Mouse (Mus musculus) left cerebral cortex, adult 11 months (tissue): ENCODE measurements around the gene Tshr.
"Not testable (repeated sequence)": the region's sequence is repeated elsewhere in the genome, so short reads cannot be mapped to it uniquely, and the experiment has no call there.

Source experiments
- DNase-seq: peaks from one replicate; pipeline ENCODE4 v3.0.0; 2022; ENCODE audit warnings: low spot score

Gene Tshr

DNA sequence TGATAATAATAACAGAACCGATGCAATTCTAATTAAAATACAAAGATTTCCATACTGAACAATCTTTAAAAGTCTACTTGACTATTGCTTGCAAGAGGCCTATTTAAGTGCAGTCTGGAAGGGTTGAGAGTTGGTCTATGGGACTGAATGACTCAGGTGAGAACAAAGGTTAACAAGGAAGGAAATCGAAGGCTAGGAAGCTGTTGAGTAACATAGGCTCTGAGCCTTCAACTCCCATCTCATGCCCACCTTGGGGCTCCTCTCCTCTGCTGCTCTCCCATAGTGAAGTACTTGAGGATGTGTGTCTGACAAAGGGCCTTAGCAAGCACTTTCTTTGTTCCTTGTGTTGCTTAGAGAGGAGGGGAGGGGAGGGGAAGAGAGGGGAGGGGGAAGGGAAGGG lies 116.1 kb downstream of the Tshr start:
- DNase-seq: no peak

DNA sequence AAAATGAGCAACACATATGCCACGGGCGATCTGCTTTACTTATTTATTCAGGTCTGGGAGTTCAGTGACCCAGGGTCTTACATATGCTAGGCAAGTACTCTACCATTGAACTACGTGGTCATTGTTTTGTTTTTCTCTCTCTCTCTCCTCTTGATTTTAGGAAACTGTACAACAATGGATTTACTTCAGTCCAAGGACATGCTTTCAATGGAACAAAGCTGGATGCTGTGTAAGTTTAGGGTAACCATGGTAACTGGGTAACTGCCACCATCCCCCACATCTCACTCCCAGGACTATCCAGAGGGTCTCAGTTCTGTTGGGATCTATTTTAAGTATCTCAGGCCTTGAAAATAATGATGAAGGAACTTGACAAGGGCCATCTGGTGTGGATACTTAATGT lies 127.4 kb downstream of the Tshr start:
- no peak for DNase-seq

DNA sequence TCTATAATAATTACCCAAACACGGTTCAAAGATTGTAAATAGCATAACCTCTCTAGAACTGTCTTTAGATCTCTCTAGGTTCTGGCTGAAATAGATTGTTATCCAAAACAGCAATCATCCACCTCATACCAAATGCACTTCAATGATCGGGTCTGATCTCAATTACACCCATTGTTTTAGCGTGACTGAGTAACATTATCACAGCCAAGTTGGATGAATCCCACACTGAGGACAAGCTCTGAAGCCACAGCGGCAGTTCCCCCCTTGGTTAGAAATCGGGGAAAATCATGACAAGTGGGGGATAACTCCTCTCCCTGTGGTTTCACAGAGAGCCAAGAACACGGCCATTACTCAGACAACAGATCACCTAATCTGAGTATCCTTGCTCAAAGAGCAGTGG lies 129.6 kb downstream of the Tshr start:
- no peak for DNase-seq

DNA sequence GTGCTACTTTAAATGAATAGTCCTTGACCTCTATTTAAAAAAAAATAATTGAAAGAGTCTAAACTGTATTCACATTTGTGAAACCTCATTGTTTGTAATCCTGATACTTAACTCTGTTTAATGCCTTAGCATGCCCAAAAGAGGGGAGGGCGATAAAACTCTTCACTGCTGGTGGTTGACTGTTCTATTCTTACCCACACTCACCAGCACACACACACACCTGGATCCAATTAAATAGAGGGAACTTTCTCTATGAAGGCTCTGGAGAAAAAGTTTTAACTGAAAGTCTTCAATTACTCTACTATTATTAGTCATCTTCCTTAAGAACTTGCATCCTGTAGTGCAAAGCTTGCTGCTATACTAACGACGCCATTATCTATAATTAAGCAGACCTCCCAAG lies 133.4 kb downstream of the Tshr start:
- DNase-seq: no peak

DNA sequence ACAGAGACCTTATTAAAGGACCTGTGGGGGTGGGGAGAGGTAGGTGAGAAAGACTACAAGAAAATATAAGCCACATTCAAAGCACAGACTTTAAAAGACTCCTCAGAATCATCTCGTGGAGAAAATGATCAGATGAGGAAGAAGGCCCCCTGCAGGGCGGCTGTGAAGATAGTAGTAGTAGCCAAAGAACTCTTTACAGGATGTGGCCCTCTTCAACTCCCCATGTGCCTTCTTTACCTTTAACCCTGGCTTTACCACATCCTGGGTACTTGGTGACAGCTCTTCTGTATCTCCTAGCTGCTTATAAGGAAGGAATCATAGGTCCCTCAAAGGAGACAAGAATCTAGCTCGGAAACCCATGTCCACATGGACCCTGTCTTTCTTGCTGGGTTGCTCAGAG lies 139.3 kb downstream of the Tshr start:
- DNase-seq: no peak

DNA sequence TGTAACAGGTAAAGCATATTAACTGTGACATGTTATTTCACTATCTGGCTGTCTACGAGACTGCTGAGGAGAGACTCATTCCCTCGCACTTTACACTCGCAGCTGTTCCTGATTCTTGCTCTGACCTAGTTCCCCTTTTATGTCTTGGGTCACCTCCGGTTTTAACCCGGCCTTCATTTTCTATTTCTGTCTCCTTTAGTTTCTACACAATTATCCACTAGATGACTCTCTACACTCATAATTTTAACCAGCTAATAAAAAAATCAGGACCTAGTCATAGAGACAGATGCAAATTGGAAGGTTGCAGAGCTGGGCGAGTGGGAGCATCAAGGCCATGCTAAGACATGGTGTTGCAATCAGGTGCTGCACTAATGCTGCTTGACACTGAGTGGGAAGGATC lies 150.2 kb downstream of the Tshr start:
- DNase-seq: no peak

DNA sequence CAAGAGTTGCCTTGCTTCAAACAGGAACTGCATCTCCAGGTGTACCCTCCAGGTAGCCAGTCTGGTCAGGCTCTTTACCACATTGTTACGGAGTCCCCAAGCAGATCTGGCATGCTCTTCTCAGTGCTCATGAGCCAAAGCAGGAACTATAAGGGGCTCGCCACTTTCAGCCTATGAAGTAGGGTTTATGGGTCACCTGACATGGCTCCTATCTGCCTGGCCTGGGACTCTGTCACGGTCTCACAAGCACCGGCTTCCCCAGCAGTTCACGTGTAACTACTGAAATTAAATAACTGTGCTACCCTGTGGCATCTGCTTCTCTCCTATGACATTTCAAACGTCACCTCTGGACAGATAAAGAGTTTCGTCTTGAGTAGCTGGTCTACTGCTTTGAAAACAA lies 155.8 kb downstream of the Tshr start:
- no peak for DNase-seq

DNA sequence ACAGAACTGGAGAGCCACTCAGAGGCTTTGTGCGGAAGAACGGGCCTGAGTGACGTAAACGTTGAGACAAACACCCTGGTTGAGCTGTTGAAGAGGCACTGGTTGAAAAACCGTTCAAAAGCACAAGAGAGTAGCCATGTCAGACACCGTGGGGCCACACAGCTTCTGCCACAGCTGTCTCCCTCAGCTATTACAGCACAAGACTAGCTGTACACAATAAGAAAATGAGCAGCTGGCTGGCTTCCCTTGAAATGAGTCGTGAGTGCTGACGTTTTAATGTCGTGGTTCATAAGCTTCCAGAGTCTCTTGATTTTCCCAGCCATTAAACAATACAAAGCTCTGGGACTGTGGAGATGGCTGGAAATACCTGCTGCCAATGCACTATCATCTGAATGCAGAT lies 165.1 kb downstream of the Tshr start:
- no peak for DNase-seq

DNA sequence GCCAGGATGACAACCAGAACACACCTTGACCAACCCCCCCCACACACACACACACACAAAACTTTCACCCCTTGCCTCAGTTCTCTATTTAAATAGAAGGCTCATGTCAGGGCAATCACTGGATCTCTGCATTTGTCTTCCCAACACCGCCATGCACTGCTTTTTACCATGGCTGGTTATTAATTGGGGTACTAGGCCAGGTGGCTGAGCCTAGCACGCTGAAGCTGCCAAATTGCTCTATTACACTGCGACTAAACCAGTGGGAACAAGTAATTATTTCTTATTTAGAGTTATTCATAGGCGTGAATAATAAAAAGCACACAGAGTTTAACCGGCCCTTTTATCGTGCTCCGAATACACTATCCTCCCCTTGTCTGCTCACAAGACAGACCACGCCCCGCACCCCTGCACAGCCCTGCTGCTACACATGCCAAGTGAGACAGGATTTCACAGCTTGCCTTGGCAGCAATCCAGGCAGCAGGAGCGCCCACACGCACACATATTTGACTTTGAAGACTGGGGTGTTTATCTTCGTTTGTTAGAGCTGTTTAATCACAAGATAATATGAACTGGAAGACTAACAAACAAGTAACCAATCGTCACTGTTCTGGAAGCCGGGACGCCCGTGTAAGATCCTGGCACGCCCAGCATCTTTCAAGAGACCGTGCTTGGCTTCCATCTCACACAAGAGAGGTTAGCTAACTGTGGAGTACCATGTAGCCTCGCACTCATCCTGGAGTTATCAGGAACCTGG lies 167.6 kb downstream of the Tshr start:
- DNase-seq: peak; percentile 39

DNA sequence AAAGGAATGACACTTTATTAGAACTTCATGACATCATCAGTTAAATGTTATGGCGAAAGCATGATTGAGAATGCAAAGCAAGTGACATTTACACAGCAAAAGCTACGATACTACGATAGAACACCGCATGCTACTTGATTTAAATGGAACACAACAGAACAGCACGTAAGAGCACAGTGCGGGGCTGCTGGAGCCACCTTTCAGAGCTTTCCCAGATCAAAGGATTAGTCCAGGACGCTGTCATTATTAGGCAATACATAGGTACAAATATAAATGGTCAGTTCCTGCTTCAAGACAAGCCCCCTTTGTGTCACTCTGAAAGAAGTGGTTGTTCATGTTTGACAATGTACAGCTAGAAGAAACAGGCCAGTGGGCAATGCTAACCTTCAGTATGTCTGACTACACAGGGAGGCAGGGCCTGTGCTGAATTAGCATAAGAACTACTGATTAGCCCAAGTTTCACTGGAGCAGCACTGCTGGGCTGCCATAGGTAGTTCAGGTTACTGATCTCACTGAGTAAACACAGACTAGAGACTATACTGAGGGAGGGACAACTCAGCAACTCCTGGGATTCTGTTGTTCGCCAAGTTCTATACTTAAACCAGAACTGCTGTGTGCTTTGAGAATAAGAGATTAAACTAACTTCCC lies 173.1 kb downstream of the Tshr start:
- not testable (repeated sequence) for DNase-seq

DNA sequence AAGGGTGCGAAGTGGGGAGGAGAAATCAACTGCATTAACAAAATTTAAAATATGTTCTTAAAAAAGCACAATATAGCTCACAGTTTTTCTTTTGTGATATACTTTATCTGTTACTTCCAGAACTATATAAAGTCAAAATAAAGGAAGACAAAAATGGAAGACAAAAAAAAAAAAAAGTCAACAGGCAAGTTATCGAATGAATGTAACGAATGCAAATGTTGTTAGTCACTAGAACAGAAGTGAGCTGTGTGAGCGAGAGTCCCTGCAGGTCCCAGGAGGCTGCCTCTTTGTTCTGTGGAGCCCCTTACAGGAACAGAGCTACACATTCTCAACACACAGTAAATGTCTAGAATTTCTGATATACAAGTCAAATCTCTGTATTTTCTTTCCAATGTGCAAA lies 173.8 kb downstream of the Tshr start:
- not testable (repeated sequence) for DNase-seq

DNA sequence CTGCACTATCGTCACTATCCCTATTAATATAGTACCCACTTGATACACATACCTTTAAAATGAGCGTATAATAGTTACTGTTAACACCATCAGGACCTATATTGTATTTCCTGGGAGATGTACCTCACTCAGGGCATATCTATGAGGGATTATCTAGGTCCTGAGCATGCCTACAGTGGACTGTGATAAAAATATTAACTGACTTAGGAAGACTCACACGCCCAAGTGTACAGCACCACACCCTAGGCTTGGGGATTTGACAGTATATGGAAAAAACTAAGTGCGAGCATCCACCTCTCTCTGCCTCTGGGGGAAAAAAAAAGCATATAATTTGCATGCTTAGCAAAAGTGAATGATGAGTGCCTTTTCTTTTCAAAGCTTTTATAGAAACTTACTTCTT lies 182.8 kb downstream of the Tshr start:
- DNase-seq: no peak

DNA sequence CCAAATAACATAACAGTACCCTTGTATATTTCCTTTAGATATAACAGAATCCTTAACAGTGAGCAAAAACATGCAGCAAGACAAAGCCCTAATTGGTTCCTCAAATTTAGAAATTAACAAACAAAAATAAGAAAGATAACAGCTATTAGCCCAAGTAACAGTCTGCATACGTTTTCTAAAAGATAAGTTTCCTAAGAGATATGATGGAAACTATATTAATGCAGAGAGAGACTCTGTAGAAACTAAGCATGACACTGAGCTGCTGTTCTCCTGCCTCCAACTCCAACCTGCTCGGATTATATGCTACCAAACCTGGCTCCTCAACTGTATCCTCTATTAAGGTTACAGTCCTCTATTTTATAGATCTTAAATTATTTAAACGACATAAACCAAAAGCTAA lies 184.9 kb downstream of the Tshr start:
- DNase-seq: no peak

DNA sequence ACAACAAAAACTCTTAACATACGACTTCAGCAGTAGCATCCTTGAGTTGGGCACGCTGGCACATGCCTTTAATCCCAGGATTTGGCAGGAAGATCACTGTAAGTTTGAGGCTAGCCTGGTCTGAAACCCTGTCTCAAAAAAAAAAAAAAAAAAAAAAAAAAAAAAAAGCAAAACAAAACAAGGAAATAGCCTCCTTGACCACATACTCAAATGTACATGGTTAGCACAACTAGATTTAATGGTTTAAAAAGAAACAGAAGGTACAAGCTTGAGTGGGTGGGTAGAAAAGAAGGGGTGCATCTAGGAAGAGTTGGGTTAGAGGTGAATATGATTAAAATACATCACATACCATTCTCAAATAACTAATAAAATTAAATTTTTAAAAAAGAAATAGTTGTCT lies 187.3 kb downstream of the Tshr start:
- no peak for DNase-seq

DNA sequence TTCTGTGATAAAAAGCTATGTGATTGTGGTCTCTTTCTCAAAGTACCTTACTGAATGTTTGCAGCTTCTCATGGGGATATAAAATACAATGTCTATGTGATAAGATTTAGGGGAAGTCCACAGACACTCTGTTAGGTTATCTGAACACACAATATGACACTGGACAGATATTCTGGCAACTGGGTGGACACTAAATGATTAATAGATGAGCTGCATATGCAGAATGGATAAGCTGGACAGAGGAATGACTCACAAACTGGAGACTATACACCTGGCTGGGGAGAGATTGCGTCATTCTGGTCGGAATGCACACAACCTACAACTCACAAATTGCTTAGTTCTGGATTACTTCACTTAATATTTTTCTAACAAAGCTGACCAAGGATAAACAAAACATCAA lies 195.3 kb downstream of the Tshr start:
- DNase-seq: no peak

DNA sequence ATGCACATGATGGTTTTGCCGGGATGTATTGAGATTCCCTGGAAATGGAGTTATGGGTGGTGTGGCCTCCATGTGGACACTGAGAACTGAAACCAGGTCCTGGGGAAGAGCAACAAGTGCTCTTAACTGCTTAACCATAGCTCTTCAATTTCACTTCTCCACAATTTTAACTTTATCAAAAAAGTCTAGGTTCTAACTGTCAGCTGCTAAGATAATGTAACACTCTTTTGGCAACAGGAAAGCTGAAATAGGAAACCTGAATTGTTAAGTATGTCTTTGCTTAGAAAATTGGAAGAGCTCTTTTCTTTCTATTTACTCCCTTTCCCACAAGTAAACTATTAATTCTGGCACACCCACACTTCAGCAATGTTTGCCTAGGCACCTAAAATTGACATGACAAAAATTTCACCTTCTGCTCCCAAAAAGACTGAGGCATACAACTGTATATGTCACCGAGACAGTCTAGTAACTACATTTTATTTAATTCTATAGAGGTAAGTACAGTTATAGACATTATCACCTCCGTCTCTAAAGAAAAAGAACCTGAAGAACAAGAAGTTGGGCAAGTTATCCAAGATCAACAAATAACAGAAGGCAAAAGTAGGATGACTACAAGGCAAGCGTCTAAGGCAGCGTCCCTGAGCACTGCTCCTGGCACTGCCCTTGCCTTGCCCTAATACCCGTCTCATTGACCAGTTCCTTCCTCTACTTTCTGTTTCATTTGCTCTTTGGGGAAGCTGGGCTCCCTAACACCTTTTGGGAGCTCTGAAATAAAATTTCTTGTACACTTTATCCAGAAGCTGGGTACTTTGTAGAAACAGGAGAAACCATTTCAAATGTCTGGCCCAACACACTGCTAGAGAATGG lies 197.1 kb downstream of the Tshr start:
- DNase-seq: no peak

DNA sequence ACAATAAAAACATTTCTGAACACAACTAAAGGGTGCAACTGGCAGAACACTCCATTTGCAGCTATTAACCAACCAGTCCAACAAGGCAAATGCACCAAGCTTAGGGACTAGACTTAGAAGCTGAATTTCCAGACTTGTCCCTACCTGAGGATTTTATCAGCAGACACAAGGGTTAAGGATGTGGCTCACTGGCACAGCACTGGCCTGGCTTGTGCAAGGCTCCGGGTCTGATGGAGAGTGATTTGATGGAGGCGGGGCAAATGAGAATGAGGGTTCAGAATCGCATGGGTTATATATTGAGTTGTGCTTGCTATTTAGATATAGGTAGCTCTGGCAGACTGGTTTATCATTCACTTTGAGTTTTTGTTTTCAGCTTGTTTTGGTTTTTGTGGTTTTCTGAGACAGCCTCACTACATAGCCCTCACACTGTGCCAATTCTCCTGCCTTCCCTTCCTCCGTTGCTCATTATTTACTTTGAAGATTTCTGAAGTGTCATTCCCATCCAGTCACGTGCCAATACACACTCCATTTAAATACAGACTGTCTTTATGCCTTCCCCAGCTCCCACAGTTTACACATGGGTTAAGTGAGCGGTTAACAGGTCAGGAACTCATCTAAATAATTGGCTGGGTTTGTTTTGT lies 198.1 kb downstream of the Tshr start:
- DNase-seq: no peak

DNA sequence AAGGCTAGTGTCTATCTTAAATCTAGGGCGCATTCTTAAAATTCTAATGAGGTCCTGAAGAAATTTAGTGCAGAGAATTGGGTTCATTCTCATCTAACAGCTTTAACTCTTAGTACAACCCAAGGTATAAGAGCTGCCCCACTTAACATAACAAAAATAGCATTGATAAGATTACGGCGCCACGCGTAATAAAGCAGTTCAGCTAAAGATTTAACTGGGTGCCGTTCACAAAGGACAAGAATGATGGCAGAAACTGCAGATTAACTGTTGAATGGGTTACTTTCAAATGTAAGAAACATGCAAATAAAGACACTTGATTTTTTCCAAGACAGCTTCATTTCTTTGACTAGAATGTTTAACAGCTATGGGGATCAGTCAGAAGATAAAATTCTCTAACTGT lies 199.0 kb downstream of the Tshr start:
- no peak for DNase-seq

DNA sequence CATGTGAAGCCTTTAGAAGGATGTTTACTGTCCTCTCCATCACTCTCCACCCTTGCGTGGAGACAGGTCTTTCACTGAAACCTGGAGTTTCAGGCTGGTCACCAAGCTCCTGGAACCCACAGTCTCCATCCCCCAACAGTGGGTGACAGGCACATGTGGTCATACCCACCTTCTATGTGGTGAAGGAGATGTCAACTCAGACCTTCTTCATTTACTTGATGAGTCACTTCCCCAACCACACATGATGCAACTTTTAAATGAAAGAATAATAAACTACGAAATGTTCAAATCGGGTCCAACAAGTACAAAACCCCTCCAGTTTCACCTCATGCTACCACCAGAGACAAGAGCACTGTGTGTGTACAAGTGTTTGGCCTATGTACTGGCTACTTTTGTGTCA lies 200.8 kb downstream of the Tshr start:
- DNase-seq: no peak

DNA sequence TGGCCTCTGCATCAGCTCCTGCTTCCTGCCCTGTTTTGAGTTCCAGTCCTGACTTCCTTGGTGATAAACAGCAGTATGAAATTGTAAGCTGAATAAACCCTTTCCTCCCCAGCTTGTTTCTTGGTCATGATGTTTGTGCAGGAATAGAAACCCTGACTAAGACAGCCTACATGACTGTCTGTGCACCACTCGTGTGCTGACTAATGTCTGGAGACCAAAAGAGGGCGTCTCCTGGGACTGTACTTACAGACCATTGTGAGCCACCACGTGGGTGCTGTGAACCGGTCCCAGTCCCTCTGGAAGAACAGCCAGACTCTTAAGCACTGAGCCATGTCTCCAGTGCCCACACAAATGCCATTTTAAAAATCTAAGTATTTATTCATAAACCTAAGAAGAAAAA lies 201.5 kb downstream of the Tshr start:
- DNase-seq: not testable (repeated sequence)

DNA sequence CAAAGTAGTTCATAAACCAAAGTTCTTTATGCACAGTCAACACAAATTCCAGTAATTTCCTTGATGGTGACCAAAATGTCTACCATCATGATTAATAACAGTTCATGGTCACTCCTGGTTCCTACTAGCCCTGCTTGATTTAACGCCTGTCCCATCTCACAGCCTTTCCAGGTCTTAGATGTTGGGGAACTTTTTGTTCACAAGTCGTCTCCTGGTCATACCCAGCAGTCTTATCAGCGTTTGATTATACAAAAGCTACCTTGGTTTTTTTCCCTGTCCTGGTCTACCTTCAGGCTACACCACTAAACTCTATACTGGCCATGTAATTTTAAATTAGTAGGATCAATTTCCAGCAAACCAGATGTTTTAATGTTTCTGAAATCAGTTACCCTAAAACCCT lies 202.7 kb downstream of the Tshr start:
- DNase-seq: no peak

DNA sequence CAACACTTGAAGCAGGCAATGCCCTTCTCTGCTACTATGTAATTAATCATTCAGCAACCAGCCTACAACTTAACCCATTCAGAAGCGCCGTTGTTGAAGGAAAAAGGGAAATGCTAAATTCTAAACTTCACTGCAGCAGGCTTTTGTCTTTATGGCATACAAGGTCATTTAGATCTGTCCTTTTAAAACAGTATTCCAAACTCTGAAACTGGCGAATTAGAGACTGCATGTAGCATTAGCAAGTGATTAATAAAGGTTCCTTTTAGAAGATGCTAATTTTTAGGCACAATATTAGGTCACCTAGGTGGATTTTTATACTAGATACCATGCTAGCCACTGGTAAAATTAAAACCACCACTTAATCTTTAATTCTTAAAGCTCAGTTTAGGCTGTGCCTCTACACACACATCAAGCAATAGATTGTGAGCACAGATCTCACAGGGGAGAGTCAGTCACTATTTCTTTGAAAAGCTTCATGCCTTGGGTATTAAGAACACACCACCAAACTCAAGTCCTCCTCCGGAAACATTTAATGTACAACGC lies 203.2 kb downstream of the Tshr start:
- DNase-seq: no peak
